Mouse (Mus musculus): ENCODE data around the gene Atp5g3.
"Not testable (repeated sequence)": the region's sequence is repeated elsewhere in the genome, so short reads cannot be mapped to it uniquely, and the experiment has no call there.

The Atp5g3 gene

DNA sequence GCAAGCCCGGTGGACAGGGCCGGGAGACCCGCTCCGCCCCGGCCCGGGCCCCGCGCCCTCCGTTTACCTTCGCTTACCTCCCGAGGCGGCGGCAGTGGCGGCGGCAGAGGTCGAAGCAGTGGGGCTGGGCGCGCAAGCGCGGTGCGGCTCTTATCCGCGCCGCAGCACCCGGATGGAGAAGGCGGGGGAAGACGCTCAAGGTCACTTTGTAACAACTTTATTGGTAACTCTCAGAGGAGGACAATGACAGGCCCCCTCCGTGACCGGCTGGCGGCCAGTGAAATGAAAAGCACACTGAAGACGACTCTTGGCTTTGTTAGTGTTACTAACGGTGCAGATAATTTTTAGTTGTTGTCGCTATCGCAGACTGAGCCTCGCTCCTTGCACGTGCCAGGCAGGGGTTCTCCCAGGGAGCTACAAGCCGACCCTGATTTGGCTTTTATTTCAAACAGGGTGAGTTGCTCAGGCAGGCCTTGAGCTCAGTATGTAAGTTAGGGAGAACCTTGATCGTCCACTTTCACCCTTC, at the start of gene Atp5g3:
Gene Atp5g3 (minus strand): TSS at position 152 of the 526 bp plus-strand sequence.
- peak; percentile 94 for DNase-seq

- no peak for DNase-seq
These were observed 47.2 kb upstream of the Atp5g3 start for GRCm38 (mm10) chr2:73958342-73958741.

DNA sequence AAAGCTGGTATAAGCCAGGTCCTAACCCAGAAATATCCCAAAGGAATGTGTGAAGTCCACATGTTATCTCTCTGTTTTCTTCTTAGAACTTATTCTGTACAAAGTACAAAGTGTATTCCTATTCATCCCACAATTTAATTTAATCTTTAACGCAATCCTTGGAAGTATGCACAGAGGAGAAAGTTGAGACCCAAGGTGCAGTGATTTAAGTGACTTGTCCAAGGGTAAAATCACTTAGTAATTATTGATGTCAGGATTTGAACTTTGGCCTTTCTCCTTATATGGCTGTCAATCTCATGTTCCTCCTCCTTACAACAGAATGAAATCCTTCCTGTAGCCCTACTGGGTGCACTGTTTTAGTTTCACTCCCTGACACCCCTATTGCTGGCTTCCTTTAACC, 42.5 kb upstream of the Atp5g3 start:
- no peak for DNase-seq

DNA sequence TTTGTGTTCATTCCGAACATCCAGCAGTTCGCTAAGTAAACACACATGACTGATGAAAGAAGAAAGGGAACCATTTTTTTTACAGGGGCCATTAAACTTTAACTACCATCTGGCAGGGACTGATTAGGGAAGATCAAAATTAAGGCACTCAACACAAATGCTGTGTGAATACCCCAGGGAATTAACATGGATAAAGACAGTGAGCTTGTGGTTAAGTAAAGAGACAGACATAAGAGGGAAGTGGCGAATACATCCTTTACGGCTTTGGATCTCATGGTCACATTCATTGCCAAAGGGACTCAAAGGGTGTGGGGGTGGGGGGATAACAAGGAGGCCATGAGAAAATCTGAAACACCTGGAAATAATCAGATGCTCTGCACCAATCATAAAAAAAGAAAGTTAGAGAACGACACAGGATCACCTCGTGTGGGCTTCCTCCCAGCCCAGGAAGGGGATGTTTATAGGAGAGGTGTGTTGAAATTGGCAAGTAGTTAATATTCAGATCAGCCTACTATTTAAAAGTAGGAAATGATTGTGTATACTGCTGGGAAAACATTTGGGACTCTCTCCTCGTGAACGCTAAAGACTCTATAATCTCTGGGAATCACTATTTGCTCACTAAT, 41.6 kb upstream of the Atp5g3 start:
- no peak for DNase-seq

GRCm38 (mm10) chr2:73947360-73947759, 36.2 kb upstream of the Atp5g3 start:
- no peak for DNase-seq

GRCm38 (mm10) chr2:73943735-73944134, 32.6 kb upstream of the Atp5g3 start:
- DNase-seq = no peak

- no peak for DNase-seq
These were observed 31.7 kb upstream of the Atp5g3 start for GRCm38 (mm10) chr2:73942844-73943243.

DNA sequence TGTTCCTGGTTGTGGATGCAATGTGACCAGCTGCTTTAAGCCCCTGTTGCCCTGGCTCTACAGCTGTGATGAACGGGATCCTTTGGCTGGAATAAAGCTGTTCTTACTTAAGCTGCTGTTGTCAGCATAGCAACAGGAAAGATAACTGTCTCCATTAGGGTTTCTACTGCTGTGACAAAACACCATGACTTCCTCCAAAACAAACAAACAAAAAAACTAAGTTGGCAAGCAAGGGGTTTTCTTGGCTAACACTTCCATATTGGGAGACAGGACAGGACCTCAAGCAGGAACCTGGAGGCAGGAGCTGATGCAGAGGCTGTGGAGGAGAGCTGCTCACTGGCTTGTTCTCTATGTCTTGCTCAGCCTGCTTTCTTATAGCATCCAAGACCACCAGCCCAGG, 30.2 kb upstream of the Atp5g3 start:
- DNase-seq = no peak

GRCm38 (mm10) chr2:73940471-73940870, 29.3 kb upstream of the Atp5g3 start:
- DNase-seq = no peak

GRCm38 (mm10) chr2:73938896-73939295, 27.8 kb upstream of the Atp5g3 start:
- no peak for DNase-seq

DNA sequence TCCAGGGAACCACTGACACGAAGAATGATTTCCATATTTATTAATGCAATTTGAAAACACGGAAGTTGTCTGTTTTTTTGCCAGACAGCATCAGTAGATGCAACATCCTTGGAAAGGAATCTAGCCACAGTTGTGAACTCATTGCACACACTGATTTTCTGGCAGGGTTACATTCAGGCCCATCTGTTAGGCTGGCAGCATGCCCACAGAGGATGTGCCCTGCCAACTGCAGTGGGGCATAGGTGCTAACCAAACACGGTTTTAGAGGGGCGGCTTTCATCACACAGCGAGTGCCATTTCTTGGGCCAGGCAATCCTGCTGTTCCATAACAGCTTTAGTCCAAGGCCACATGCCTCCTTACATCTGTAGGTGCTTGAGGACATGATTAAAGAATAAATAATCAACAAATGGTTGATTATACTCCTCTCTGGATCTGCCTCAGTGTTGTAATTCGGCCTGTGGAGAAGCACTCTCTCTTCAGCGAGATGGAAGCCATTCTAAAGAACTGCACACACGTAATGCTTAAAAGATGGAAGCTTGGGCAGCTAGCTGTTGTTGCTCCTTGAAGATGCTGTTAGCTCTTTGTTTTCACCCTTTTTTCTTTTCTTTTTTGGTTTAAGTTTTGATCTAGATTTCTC, 21.7 kb upstream of the Atp5g3 start:
- no peak for DNase-seq

- DNase-seq = no peak
These were observed 16.6 kb upstream of the Atp5g3 start for GRCm38 (mm10) chr2:73927711-73928110.

DNA sequence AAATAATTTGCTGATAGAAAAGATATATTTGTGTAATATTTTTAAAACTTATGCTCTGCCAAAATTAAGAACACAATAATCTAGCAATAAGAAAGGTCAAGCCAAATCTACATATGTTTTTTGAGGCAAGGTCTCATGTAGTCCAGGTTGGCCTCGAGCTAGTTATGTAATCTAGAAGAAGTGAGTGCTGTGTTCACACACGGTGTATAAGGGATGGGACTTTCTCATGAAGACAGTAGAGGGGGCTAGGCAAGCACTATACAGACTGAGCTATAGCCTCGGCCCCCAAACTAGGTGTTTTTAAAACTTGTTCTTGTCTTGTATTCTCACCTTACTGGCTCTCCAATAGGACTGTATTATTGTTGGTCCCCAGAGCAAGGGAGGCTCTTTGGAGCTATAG, 14.4 kb upstream of the Atp5g3 start:
- DNase-seq = no peak

GRCm38 (mm10) chr2:73925089-73925488, 14.0 kb upstream of the Atp5g3 start:
- peak; percentile 71 for DNase-seq

- peak; percentile 52 for DNase-seq
These were observed 8.5 kb upstream of the Atp5g3 start for GRCm38 (mm10) chr2:73919642-73920041.

DNA sequence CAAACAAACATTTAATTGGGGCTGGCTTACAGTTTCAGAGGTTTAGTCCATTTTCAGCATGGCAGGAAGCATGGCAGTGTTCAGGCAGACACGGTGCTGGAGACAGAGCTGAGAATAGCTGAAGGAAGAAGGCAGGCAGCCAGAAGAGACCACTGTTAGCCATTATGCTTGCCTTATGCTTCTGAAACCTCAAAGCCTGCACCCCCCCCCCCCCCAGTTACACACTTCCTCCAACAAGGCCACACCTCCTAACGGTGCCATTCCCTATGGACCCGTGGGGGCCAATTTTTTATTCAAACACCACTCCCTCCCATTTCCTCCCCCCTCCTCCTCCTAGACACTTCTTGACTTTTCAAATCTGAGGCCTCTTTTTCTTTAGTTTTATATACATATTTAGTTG, 1.1 kb upstream of the Atp5g3 start:
- no peak for DNase-seq

- peak; percentile 45 for DNase-seq
These were observed 453 bp downstream of the Atp5g3 start for GRCm38 (mm10) chr2:73910571-73911174.

- DNase-seq = no peak
These were observed 2.0 kb downstream of the Atp5g3 start for GRCm38 (mm10) chr2:73909116-73909515.

- DNase-seq = not testable (repeated sequence)
These were observed 6.4 kb downstream of the Atp5g3 start for GRCm38 (mm10) chr2:73904679-73905078.

DNA sequence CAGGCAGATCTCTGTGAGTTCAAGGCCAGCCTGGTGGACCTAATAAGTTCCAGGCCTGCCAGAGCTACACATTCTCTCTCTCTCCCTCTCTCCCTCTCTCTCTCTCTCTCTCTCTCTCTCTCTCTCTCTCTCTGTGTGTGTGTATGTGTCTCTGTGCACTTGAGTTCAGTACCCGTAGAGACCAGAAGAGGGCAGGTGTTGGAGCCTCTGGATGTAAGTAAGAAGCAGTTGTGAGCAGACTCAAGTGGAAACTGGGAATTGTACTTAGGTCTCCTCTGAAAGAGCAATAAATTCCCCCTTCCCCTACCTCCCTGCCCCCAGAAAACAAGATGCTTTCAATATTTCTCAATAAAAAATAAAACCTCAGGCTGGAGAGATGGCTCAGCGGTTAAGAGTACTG, 7.6 kb downstream of the Atp5g3 start:
- no peak for DNase-seq

- not testable (repeated sequence) for DNase-seq
These were observed 8.8 kb downstream of the Atp5g3 start for GRCm38 (mm10) chr2:73902328-73902727.

DNA sequence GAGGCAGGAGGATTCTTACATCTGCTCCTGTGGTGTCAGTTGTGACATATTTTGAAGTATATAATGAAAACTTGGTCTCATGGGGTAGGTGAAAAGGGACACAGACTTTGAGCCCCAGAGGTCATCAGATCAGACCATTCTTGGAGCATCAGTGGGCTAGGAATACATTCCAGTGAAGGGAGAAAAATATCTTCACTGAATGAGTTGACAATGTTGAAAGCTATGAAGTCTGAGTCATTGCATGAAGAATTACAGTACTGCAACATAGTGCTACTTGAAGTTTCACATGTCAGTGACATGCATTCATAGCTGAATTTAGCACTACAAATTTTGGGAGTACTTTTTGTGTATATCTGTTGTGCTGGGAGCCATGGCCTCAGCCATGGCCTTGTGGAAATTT, 10.0 kb downstream of the Atp5g3 start:
- DNase-seq = no peak

DNA sequence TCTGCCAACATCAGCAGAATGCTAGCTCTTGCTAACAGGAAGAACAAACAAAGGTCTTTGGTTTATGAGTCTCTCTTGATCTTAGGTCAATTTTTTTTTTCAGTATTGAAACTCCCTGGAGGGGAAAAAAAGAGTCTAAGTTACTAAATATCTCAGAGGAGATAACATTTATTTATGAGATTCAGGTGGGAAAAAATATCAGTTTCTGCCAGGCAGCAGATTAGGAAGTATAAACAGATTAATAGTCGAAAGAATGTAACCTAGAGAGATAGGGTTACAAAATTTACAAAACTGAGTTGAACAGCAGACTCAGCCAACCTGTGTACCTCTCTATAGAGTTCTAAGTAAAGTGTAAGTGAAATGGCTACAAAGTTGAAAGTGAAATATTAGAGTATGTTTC, 10.8 kb downstream of the Atp5g3 start:
- no peak for DNase-seq

- not testable (repeated sequence) for DNase-seq
These were observed 14.2 kb downstream of the Atp5g3 start for GRCm38 (mm10) chr2:73896919-73897318.

Data from right cerebral cortex, postnatal 25 days (tissue).